Mouse (Mus musculus): ENCODE measurements around the gene Myo1e. TPM values are rescaled to one million over a fixed set of nuclear protein-coding genes. Genes with fewer than 3 reads are reported as not detected.

The Myo1e gene
- total and polyA plus RNA-seq, 3 experiments: 82.3 to 186 (median 98.7) TPM

- Histone ChIP-seq H3K79me2 (replicated peaks; ENCODE audit: control insufficient read depth, extremely low read depth, insufficient read depth, poor library complexity, severe bottlenecking) (no peaks in the 10 kb centered on the region), H3K4me3 (replicated peaks in 1 of 3; ENCODE audit: low read depth in 2 of 3, low read length in 2 of 3, poor library complexity in 1 of 3) (no peak overlapping the region), H3K27me3 (replicated peaks) (no peaks in the 10 kb centered on the region), H3K27ac (ENCODE audit: insufficient read depth, low read depth) (no peak overlapping the region), H3K4me2 (ENCODE audit: insufficient read depth, low read depth, poor library complexity, severe bottlenecking) (no peak overlapping the region), H3K36me3 (replicated peaks in 1 of 2; ENCODE audit: control insufficient read depth in 1 of 2, insufficient read depth in 1 of 2, low read length in 1 of 2) (peaks cover 58 to 88% of the 10 kb centered on the region in 2 experiments), H3K4me1 (ENCODE audit: control insufficient read depth in 1 of 2, insufficient read depth in 2 of 2) (0 out of 4 replicates have a peak, but pooled peaks cover 0 to 2% of the 10 kb centered on the region in 2 experiments), H3K9me3 (replicated peaks; ENCODE audit: low read length) (no peaks in the 10 kb centered on the region), H3K9ac (ENCODE audit: insufficient read depth, low read depth) (no peak overlapping the region)
- DNase-seq (ENCODE audit: extremely low read depth): no peak
- dilution Hi-C loops (cut with MboI; ENCODE audit: extremely low pct_ligation_motif_present, extremely low pct_unique_long_range_greater_than_20kb, low sequenced_read_pairs): no loop called here
- in situ Hi-C loops (cut with MboI; ENCODE audit: low pct_ligation_motif_present, low pct_unique_long_range_greater_than_20kb, low sequenced_read_pairs): no loop called here
- no peak for TF ChIP-seq JUND (conservative IDR thresholded peaks at IDR 0.05; ENCODE audit: low read depth, low read length)
- no peak for TF ChIP-seq MYC (IDR thresholded peaks at IDR 0.05; ENCODE audit: low read depth, low read length)
- TF ChIP-seq PAX5 (IDR thresholded peaks at IDR 0.05; ENCODE audit: low read length): no peak
- no peak for TF ChIP-seq EP300 (IDR thresholded peaks at IDR 0.05; ENCODE audit: low read length)
- no peak for TF ChIP-seq CHD2 (IDR thresholded peaks at IDR 0.05; ENCODE audit: low read length)
Observed at GRCm38 (mm10) chr9:70396083-70396482, 188.9 kb downstream of the Myo1e start.

GRCm38 (mm10) chr9:70401937-70402539, 194.9 kb downstream of the Myo1e start:
- in situ Hi-C loops (cut with MboI; ENCODE audit: low pct_ligation_motif_present, low pct_unique_long_range_greater_than_20kb, low sequenced_read_pairs): no loop called here
- H3K27me3 ChIP-seq (replicated peaks): no peaks in the 10 kb centered on the region
- dilution Hi-C loops (cut with MboI; ENCODE audit: extremely low pct_ligation_motif_present, extremely low pct_unique_long_range_greater_than_20kb, low sequenced_read_pairs): no loop called here

GRCm38 (mm10) chr9:70406596-70406995, 199.4 kb downstream of the Myo1e start:
- Histone ChIP-seq H3K4me1 (ENCODE audit: control insufficient read depth in 1 of 2, insufficient read depth in 2 of 2) (no peaks in the 10 kb centered on the region), H3K27ac (ENCODE audit: insufficient read depth, low read depth) (no peak overlapping the region), H3K79me2 (replicated peaks; ENCODE audit: control insufficient read depth, extremely low read depth, insufficient read depth, poor library complexity, severe bottlenecking) (no peaks in the 10 kb centered on the region), H3K36me3 (replicated peaks in 1 of 2; ENCODE audit: control insufficient read depth in 1 of 2, insufficient read depth in 1 of 2, low read length in 1 of 2) (peaks cover 38 to 65% of the 10 kb centered on the region in 2 experiments), H3K4me2 (ENCODE audit: insufficient read depth, low read depth, poor library complexity, severe bottlenecking) (no peak overlapping the region), H3K9ac (ENCODE audit: insufficient read depth, low read depth) (no peak overlapping the region), H3K9me3 (replicated peaks; ENCODE audit: low read length) (no peaks in the 10 kb centered on the region), H3K4me3 (replicated peaks in 1 of 3; ENCODE audit: low read depth in 2 of 3, low read length in 2 of 3, poor library complexity in 1 of 3) (no peak overlapping the region), H3K27me3 (replicated peaks) (no peaks in the 10 kb centered on the region)
- dilution Hi-C loops (cut with MboI; ENCODE audit: extremely low pct_ligation_motif_present, extremely low pct_unique_long_range_greater_than_20kb, low sequenced_read_pairs): no loop called here
- in situ Hi-C loops (cut with MboI; ENCODE audit: low pct_ligation_motif_present, low pct_unique_long_range_greater_than_20kb, low sequenced_read_pairs): no loop called here
- no peak for TF ChIP-seq SMC3 (IDR thresholded peaks at IDR 0.05; ENCODE audit: low read depth, low read length)
- TF ChIP-seq MXI1 (IDR thresholded peaks at IDR 0.05; ENCODE audit: low read depth, low read length): no peak
- no peak for TF ChIP-seq RCOR1 (conservative IDR thresholded peaks at IDR 0.05; ENCODE audit: low read depth, low read length)
- TF ChIP-seq USF2 (conservative IDR thresholded peaks at IDR 0.05; ENCODE audit: low read depth, low read length): no peak
- no peak for TF ChIP-seq TCF12 (IDR thresholded peaks at IDR 0.05; ENCODE audit: low read depth, low read length)
- no peak for TF ChIP-seq USF1 (IDR thresholded peaks at IDR 0.05; ENCODE audit: low read depth, low read length)
- TF ChIP-seq ELF1 (IDR thresholded peaks at IDR 0.05; ENCODE audit: low read depth, low read length): no peak
- TF ChIP-seq MEF2A (IDR thresholded peaks at IDR 0.05; ENCODE audit: borderline replicate concordance, low read depth, low read length): no peak
- no peak for TF ChIP-seq UBTF (IDR thresholded peaks at IDR 0.05; ENCODE audit: low read depth, low read length)
- no peak for TF ChIP-seq HCFC1 (IDR thresholded peaks at IDR 0.05; ENCODE audit: low read depth, low read length)
- TF ChIP-seq ZC3H11A (IDR thresholded peaks at IDR 0.05; ENCODE audit: low read depth, low read length): no peak
- TF ChIP-seq CTCF (conservative IDR thresholded peaks at IDR 0.05 in 1 of 2, IDR thresholded peaks at IDR 0.05 in 1 of 2; ENCODE audit: low read depth in 2 of 2, low read length in 2 of 2): no peak
- TF ChIP-seq MAZ (IDR thresholded peaks at IDR 0.05; ENCODE audit: low read depth, low read length): no peak
- DNase-seq (ENCODE audit: extremely low read depth): no peak

More at GRCm38 (mm10) chr9:70401937-70402539, 194.9 kb downstream of the Myo1e start:
- no peak for TF ChIP-seq NELFE (IDR thresholded peaks at IDR 0.05; ENCODE audit: low read depth, low read length)
- TF ChIP-seq MAZ (IDR thresholded peaks at IDR 0.05; ENCODE audit: low read depth, low read length): no peak
- TF ChIP-seq POLR2AphosphoS2 (IDR thresholded peaks at IDR 0.05; ENCODE audit: low read depth, low read length): peak; percentile 37; the same call in 1 of the 2 replicates
- no peak for TF ChIP-seq MAFK (IDR thresholded peaks at IDR 0.05; ENCODE audit: insufficient replicate concordance, low read length)
- TF ChIP-seq NRF1 (IDR thresholded peaks at IDR 0.05; ENCODE audit: low read depth, low read length): no peak
- no peak for DNase-seq (ENCODE audit: extremely low read depth)
- Histone ChIP-seq H3K4me1 (ENCODE audit: control insufficient read depth in 1 of 2, insufficient read depth in 2 of 2) (no peaks in the 10 kb centered on the region), H3K36me3 (replicated peaks in 1 of 2; ENCODE audit: control insufficient read depth in 1 of 2, insufficient read depth in 1 of 2, low read length in 1 of 2) (peaks cover 26 to 55% of the 10 kb centered on the region in 2 experiments), H3K79me2 (replicated peaks; ENCODE audit: control insufficient read depth, extremely low read depth, insufficient read depth, poor library complexity, severe bottlenecking) (no peaks in the 10 kb centered on the region), H3K9ac (ENCODE audit: insufficient read depth, low read depth) (no peak overlapping the region), H3K27ac (ENCODE audit: insufficient read depth, low read depth) (no peak overlapping the region), H3K9me3 (replicated peaks; ENCODE audit: low read length) (no peaks in the 10 kb centered on the region), H3K4me3 (replicated peaks in 1 of 3; ENCODE audit: low read depth in 2 of 3, low read length in 2 of 3, poor library complexity in 1 of 3) (no peak overlapping the region), H3K4me2 (ENCODE audit: insufficient read depth, low read depth, poor library complexity, severe bottlenecking) (no peak overlapping the region)
